Mouse (Mus musculus) kidney, postnatal 36 days (tissue): Measurements from ENCODE around the gene Olfml1.
A peak's percentile ranks its signal among the peaks of the same experiment; 100 is the strongest.

Source experiments
- DNase-seq, 2 experiments: peaks; one replicate each; pipeline ENCODE4 v3.0.0; 2021 to 2022; ENCODE audit warnings: mixed read lengths in 2 of 2

The Olfml1 gene

GRCm38 (mm10) chr7:107567261-107567671, at the start of gene Olfml1:
Olfml1 (plus strand) TSS chr7:107567446.
- DNase-seq: peak; percentile 60 to 65

GRCm38 (mm10) chr7:107519256-107520025, 47.8 kb upstream of the Olfml1 start:
- DNase-seq: no peak

- peak; percentile 5 to 10 for DNase-seq
Measured at GRCm38 (mm10) chr7:107521411-107521810, 45.8 kb upstream of the Olfml1 start.

GRCm38 (mm10) chr7:107526299-107526698, 40.9 kb upstream of the Olfml1 start:
- peak; percentile 32 to 77 for DNase-seq

GRCm38 (mm10) chr7:107528169-107528772, 39.0 kb upstream of the Olfml1 start:
- DNase-seq: peak in 1 of 2 experiments; percentile 5

GRCm38 (mm10) chr7:107529364-107529763, 37.9 kb upstream of the Olfml1 start:
- DNase-seq: peak; percentile 5 to 38

GRCm38 (mm10) chr7:107535311-107535710, 31.9 kb upstream of the Olfml1 start:
- no peak for DNase-seq

GRCm38 (mm10) chr7:107536516-107536915, 30.7 kb upstream of the Olfml1 start:
- DNase-seq: no peak

GRCm38 (mm10) chr7:107540034-107540433, 27.2 kb upstream of the Olfml1 start:
- no peak for DNase-seq

- no peak for DNase-seq
Measured at GRCm38 (mm10) chr7:107545011-107545410, 22.2 kb upstream of the Olfml1 start.

GRCm38 (mm10) chr7:107547872-107548271, 19.4 kb upstream of the Olfml1 start:
- no peak for DNase-seq

- DNase-seq: no peak
Measured at GRCm38 (mm10) chr7:107553461-107553860, 13.8 kb upstream of the Olfml1 start.

GRCm38 (mm10) chr7:107555906-107556305, 11.3 kb upstream of the Olfml1 start:
- DNase-seq: peak in 1 of 2 experiments; percentile 43

GRCm38 (mm10) chr7:107560675-107561074, 6.6 kb upstream of the Olfml1 start:
- DNase-seq: no peak

- DNase-seq: no peak
Measured at GRCm38 (mm10) chr7:107561584-107561983, 5.7 kb upstream of the Olfml1 start.

- DNase-seq: no peak
Measured at GRCm38 (mm10) chr7:107563727-107564126, 3.5 kb upstream of the Olfml1 start.

- no peak for DNase-seq
Measured at GRCm38 (mm10) chr7:107567674-107568073, 428 bp downstream of the Olfml1 start.

GRCm38 (mm10) chr7:107568971-107569370, 1.7 kb downstream of the Olfml1 start:
- DNase-seq: peak in 1 of 2 experiments; percentile 9

- DNase-seq: peak in 1 of 2 experiments; percentile 9
Measured at GRCm38 (mm10) chr7:107573856-107574255, 6.6 kb downstream of the Olfml1 start.

GRCm38 (mm10) chr7:107574276-107574675, 7.0 kb downstream of the Olfml1 start:
- peak; percentile 8 to 32 for DNase-seq

- no peak for DNase-seq
Measured at GRCm38 (mm10) chr7:107592641-107593040, 25.4 kb downstream of the Olfml1 start.

- DNase-seq: no peak
Measured at GRCm38 (mm10) chr7:107593904-107594303, 26.7 kb downstream of the Olfml1 start.

- DNase-seq: peak; percentile 68 to 71
Measured at GRCm38 (mm10) chr7:107594325-107594856, 27.1 kb downstream of the Olfml1 start.

GRCm38 (mm10) chr7:107594857-107595402, 27.7 kb downstream of the Olfml1 start, which contains the start of gene Ppfibp2:
Ppfibp2 (plus strand) TSS chr7:107595207.
- DNase-seq: peak; percentile 98 to 99
